Mouse (Mus musculus): ENCODE measurements at regions not wholly inside any gene's neighbourhood (a gene's known extent, or its start where the extent isn't known, plus 50 kb on each side); places are given as distances from the start of the nearest gene placed in this dataset.
A peak's percentile ranks its signal among the peaks of the same experiment; 100 is the strongest.

- DNase-seq = no peak
Observed at GRCm38 (mm10) chr6:117510026-117510425, 331.0 kb upstream of the Zfp637 start.

GRCm38 (mm10) chr6:117514831-117515230 is 326.1 kb upstream of the Zfp637 start:
- DNase-seq = no peak

- no peak for DNase-seq
Observed at GRCm38 (mm10) chr6:117516906-117517305, 324.1 kb upstream of the Zfp637 start.

- no peak for DNase-seq
Observed at GRCm38 (mm10) chr6:117518939-117519338, 322.0 kb upstream of the Zfp637 start.

- no peak for DNase-seq
Observed at GRCm38 (mm10) chr6:117519466-117519865, 321.5 kb upstream of the Zfp637 start.

- no peak for DNase-seq
Observed at GRCm38 (mm10) chr6:117526161-117526935, 314.6 kb upstream of the Zfp637 start.

- no peak for DNase-seq
Observed at GRCm38 (mm10) chr6:117527526-117527925, 313.5 kb upstream of the Zfp637 start.

GRCm38 (mm10) chr6:117534149-117534548 is 306.8 kb upstream of the Zfp637 start:
- no peak for DNase-seq

- no peak for DNase-seq
Observed at GRCm38 (mm10) chr6:117534991-117535390, 306.0 kb upstream of the Zfp637 start.

- DNase-seq = no peak
Observed at GRCm38 (mm10) chr6:117536084-117536483, 304.9 kb upstream of the Zfp637 start.

GRCm38 (mm10) chr6:117542431-117542830 is 298.5 kb upstream of the Zfp637 start:
- no peak for DNase-seq

- DNase-seq = no peak
Observed at GRCm38 (mm10) chr6:117544276-117545196, 296.4 kb upstream of the Zfp637 start.

GRCm38 (mm10) chr6:117550930-117551329 is 290.1 kb upstream of the Zfp637 start:
- no peak for DNase-seq

- no peak for DNase-seq
Observed at GRCm38 (mm10) chr6:117552006-117552667, 288.8 kb upstream of the Zfp637 start.

GRCm38 (mm10) chr6:117563159-117563558 is 277.8 kb upstream of the Zfp637 start:
- DNase-seq = no peak

GRCm38 (mm10) chr6:117563704-117564103 is 277.3 kb upstream of the Zfp637 start:
- peak in 1 of 2 experiments; percentile 11 for DNase-seq

GRCm38 (mm10) chr6:117566786-117567185 is 274.2 kb upstream of the Zfp637 start:
- no peak for DNase-seq

- DNase-seq = no peak
Observed at GRCm38 (mm10) chr6:117567691-117568090, 273.3 kb upstream of the Zfp637 start.

- DNase-seq = no peak
Observed at GRCm38 (mm10) chr6:117569576-117570326, 271.2 kb upstream of the Zfp637 start.

GRCm38 (mm10) chr6:117570346-117570745 is 270.6 kb upstream of the Zfp637 start:
- DNase-seq = no peak

- DNase-seq = no peak
Observed at GRCm38 (mm10) chr6:117570791-117571190, 270.2 kb upstream of the Zfp637 start.

- DNase-seq = no peak
Observed at GRCm38 (mm10) chr6:117572006-117572405, 269.0 kb upstream of the Zfp637 start.

All from cerebellum, postnatal 14 days (tissue).